Mouse (Mus musculus): ENCODE results near the gene Vav2.

GRCm38 (mm10) chr2:27311606-27312005 is 115.2 kb downstream of the Vav2 start:
- no peak for TF ChIP-seq USF1 (IDR thresholded peaks at IDR 0.05; ENCODE audit: low read depth)
- no peak for TF ChIP-seq CTCF (IDR thresholded peaks at IDR 0.05; ENCODE audit: control insufficient read depth, insufficient read depth, insufficient read length)
- TF ChIP-seq MYOD1 (IDR thresholded peaks at IDR 0.05; ENCODE audit: control insufficient read depth, insufficient read length, low read depth), result no peak
- TF ChIP-seq FOSL1 (IDR thresholded peaks at IDR 0.05; ENCODE audit: insufficient read depth, low read length, poor library complexity, severe bottlenecking), result no peak
